Mouse (Mus musculus) cerebellum, adult 2 months (tissue): Measurements from ENCODE around the gene Nipsnap3b.

Experiments used
- CTCF ChIP-seq: fragments of 200-500 bp; IDR thresholded peaks from 2 replicates; pipeline ENCODE4 v1.5.1; 2011; ENCODE audit warnings: low read depth, mild to moderate bottlenecking, control low read depth, low read length, moderate library complexity, borderline replicate concordance; ENCODE audit not compliant: insufficient read depth
- POLR2A ChIP-seq: fragments of 200-500 bp; IDR thresholded peaks from 2 replicates; pipeline ENCODE4 v1.6.1; 2011; ENCODE audit warnings: low read length, control low read depth, borderline replicate concordance; ENCODE audit not compliant: insufficient read depth

DNA sequence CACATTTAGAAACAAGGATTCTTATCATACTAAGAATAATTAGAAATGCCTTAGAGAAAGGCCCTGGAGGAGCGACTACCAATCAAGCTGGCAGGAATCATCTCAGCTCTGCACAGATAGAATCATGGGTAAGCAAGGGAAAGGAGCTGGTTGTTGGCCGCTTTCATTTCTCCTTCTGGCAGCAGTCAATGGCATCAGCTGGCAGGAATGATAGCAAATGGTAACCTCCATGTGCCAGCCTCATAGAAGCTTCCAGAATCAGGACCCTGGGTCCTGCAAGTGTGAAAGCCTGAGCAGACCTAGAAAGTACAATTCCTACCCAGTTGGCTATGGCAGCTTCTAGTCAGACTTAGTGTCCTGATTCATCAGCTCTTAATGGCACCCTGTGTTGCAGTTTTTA lies 25.4 kb upstream of the Nipsnap3b start:
- no peak for TF ChIP-seq POLR2A
- no peak for TF ChIP-seq CTCF
